Comparison of ENCODE assay signal across 5 mouse cellular contexts in the genomic region with DNA sequence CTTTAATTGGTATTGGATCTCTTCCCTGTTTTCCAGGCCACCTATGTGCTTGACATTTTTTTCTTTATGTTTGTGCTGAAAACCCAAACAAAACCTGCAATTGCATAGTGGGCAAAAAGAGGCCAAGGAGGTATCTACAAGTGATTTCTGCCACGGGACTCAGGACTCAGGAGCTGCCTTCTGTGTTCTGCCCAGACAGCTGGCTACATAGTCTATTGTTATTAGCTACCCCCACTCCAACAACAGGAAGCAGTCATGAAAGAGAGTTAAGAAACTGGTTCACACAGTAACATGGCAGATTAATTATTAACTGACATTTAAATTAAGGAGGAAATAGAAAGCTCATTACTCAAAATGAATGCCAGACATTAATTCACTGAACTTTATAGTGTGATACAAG. TPM values are rescaled to one million over a fixed set of nuclear protein-coding genes. Genes with fewer than 3 reads are reported as not detected.
DNase-seq lines count a peak whose midpoint lies in the region; ATAC-seq and TF ChIP-seq lines count a peak whose summit lies in the region.
"Not testable (repeated sequence)": the region's sequence is repeated elsewhere in the genome, so short reads cannot be mapped to it uniquely, and the experiment has no call there.

No protein-coding gene starts in this region.

- not testable (repeated sequence) for H3K36me3 ChIP-seq in forebrain, embryonic 13.5 days (ENCODE audit: poor library complexity, severe bottlenecking); forebrain, embryonic 16.5 days (ENCODE audit: control insufficient read depth, insufficient read depth); kidney, embryonic 15.5 days; kidney, postnatal 0 days (ENCODE audit: insufficient read depth, low read length)

- ATAC-seq in forebrain, embryonic 13.5 days = peak; percentile 37; the same call in 1 of the 2 replicates
- 0 out of 2 replicates have a peak, but pooled peaks have one; percentile 18 for ATAC-seq in forebrain, embryonic 16.5 days
- ATAC-seq in kidney, embryonic 15.5 days (replicated peaks; ENCODE audit: low FRiP score) = peak; percentile 87
- peak; percentile 73 for ATAC-seq in kidney, postnatal 0 days (replicated peaks; ENCODE audit: low FRiP score, low read depth)

- DNase-seq in kidney, postnatal 0 days (ENCODE audit: low spot score) = not testable (repeated sequence)
- DNase-seq in retina, postnatal 1 day = peak; percentile 60

- H3K4me3 ChIP-seq in forebrain, embryonic 13.5 days; forebrain, embryonic 16.5 days (replicated peaks; ENCODE audit: low read length); kidney, embryonic 15.5 days (replicated peaks); kidney, postnatal 0 days (replicated peaks; ENCODE audit: low read depth, low read length): not testable (repeated sequence)

- not testable (repeated sequence) for H3K9ac ChIP-seq in forebrain, embryonic 13.5 days; forebrain, embryonic 16.5 days (replicated peaks; ENCODE audit: low read depth, low read length); kidney, embryonic 15.5 days; kidney, postnatal 0 days (ENCODE audit: low read depth, low read length)

- H3K9me3 ChIP-seq in forebrain, embryonic 13.5 days (replicated peaks); forebrain, embryonic 16.5 days (ENCODE audit: control insufficient read depth, low read length); kidney, embryonic 15.5 days (replicated peaks); kidney, postnatal 0 days (replicated peaks; ENCODE audit: low read length): not testable (repeated sequence)

- 6% methylated on average over 1 of the region's 1 CpGs for whole genome bisulfite sequencing in forebrain, embryonic 13.5 days
- WGBS in forebrain, embryonic 16.5 days = 7% methylated on average over 1 of the region's 1 CpGs
- WGBS in kidney, embryonic 15.5 days = 11% methylated on average over 1 of the region's 1 CpGs
- 4% methylated on average over 1 of the region's 1 CpGs for WGBS in kidney, postnatal 0 days

- H3K4me2 ChIP-seq in forebrain, embryonic 13.5 days; forebrain, embryonic 16.5 days (ENCODE audit: low read length); kidney, embryonic 15.5 days; kidney, postnatal 0 days (ENCODE audit: low read length): not testable (repeated sequence)

- TF ChIP-seq CTCF in kidney, postnatal 0 days (IDR thresholded peaks at IDR 0.05; ENCODE audit: low read depth) = not testable (repeated sequence)

- H3K27me3 ChIP-seq in forebrain, embryonic 13.5 days; forebrain, embryonic 16.5 days (replicated peaks; ENCODE audit: control insufficient read depth, insufficient read depth, low read length); kidney, embryonic 15.5 days; kidney, postnatal 0 days (ENCODE audit: insufficient read depth, low read length): not testable (repeated sequence)

- not testable (repeated sequence) for H3K4me1 ChIP-seq in forebrain, embryonic 13.5 days; forebrain, embryonic 16.5 days (replicated peaks; ENCODE audit: control insufficient read depth, insufficient read depth, low read length); kidney, embryonic 15.5 days; kidney, postnatal 0 days (replicated peaks; ENCODE audit: insufficient read depth, low read length)

- not testable (repeated sequence) for H3K27ac ChIP-seq in forebrain, embryonic 13.5 days; forebrain, embryonic 16.5 days (ENCODE audit: low read length); kidney, embryonic 15.5 days; kidney, postnatal 0 days

RNA-seq across cellular contexts. Expression of gene Kcnc2, which starts 38.2 kb away (rescaled TPM):
- polyA plus RNA-seq in forebrain, embryonic 13.5 days (2015; fragmentation: Nextera tagmentation; extraction: Ambion mirVana) = 1.9 and 2.3 TPM in 2 replicates
- 5.7 and 7.8 TPM in 2 replicates for polyA plus RNA-seq in forebrain, embryonic 16.5 days (2015; fragmentation: Nextera tagmentation; extraction: Ambion mirVana)
- 5.7 and 6.1 TPM in 2 replicates for polyA plus RNA-seq in kidney, embryonic 15.5 days (2015; fragmentation: Nextera tagmentation; extraction: Ambion mirVana)
- 7.7 and 7.9 TPM in 2 replicates for polyA plus RNA-seq in kidney, postnatal 0 days (2015; fragmentation: Nextera tagmentation; extraction: Ambion mirVana)

Comparison
In these comparisons a context has a peak if more than half of its experiments do, and no peak if none do; other contexts are left out.
1. ATAC-seq: peak in every context shown above with its lines; median percentile 87 in kidney, embryonic 15.5 days; 73 in kidney, postnatal 0 days; 37 in forebrain, embryonic 13.5 days; 18 in forebrain, embryonic 16.5 days.